Mouse (Mus musculus) lung, adult 2 months (tissue): ENCODE data around the gene 0610009B22Rik.

Experiments
- CTCF ChIP-seq: fragments of 200-500 bp; IDR thresholded peaks from 2 replicates; pipeline ENCODE4 v1.5.1; 2011; ENCODE audit warnings: mild to moderate bottlenecking, low read length, control low read depth; ENCODE audit not compliant: insufficient read depth
- POLR2A ChIP-seq: fragments of 200-500 bp; IDR thresholded peaks from 2 replicates; pipeline ENCODE4 v1.6.1; 2011; ENCODE audit warnings: low read depth, mild to moderate bottlenecking, control low read depth, low read length, borderline replicate concordance; ENCODE audit errors: extremely low read depth

DNA sequence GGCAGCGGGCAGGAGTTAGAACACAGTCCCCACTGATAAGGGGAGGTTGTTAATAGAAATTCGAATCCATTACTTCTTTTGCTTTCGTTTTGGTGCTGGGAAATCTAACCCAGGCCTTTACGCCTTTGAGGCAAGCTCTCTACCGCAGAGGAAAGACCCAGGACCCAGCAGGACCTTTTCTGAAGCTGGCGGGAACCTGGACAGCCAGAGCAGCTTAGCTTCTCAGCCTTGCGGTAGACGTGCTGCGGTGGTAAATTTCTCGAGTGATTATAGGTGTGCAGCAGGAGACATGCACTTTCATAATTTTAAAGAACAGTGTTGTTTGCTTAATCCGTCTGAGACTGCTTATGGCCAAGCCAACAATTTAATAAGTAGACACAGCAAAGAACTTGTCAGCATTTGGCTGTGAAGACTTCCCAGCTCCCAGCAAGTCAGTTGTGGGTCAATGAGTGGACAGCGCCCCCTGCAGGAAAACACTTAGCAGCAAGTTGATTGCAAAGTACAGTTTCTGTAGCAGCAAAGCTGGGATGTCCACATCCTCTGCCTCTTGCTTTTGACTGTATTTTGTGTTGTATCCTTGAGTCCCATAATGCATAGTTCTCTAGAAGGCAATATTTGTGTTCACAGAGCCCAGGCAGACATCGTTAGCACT is 7.2 kb downstream of the 0610009B22Rik start:
- TF ChIP-seq CTCF: peak; percentile 89
- TF ChIP-seq POLR2A: no peak
